Mouse (Mus musculus) midbrain, embryonic 16.5 days (tissue): ENCODE results near the gene Isoc2b. TPM values are rescaled to one million over a fixed set of nuclear protein-coding genes. Genes with fewer than 3 reads are reported as not detected.
A peak's percentile ranks its signal among the peaks of the same experiment; 100 is the strongest.
"Not testable (repeated sequence)": the region's sequence is repeated elsewhere in the genome, so short reads cannot be mapped to it uniquely, and the experiment has no call there.

Source experiments
- ATAC-seq: fragments of 200-750 bp; cut with Nextera tagmentation; 2 replicates; pipeline ENCODE4 v1.8.0; 2017; ENCODE audit warnings: moderate TSS enrichment
- H3K27ac ChIP-seq: fragments of 300-500 bp; sonication (generic); 2 replicates; pipeline ENCODE4 v1.5.1; 2014; ENCODE audit warnings: mild to moderate bottlenecking, low read length, mixed read lengths
- H3K27me3 ChIP-seq: fragments of 300-500 bp; sonication (generic); 2 replicates; pipeline ENCODE4 v1.6.1; 2014; ENCODE audit warnings: low read depth, low read length, mixed read lengths; ENCODE audit not compliant: control insufficient read depth, insufficient read depth
- H3K36me3 ChIP-seq: fragments of 300-500 bp; sonication (generic); 2 replicates; pipeline ENCODE4 v1.6.1; 2014; ENCODE audit warnings: mild to moderate bottlenecking, low read length, moderate library complexity, mixed read lengths; ENCODE audit not compliant: control insufficient read depth, insufficient read depth
- H3K4me1 ChIP-seq: fragments of 300-500 bp; sonication (generic); 2 replicates; pipeline ENCODE4 v1.6.1; 2014; ENCODE audit warnings: mild to moderate bottlenecking, low read length, mixed read lengths; ENCODE audit not compliant: control insufficient read depth, insufficient read depth
- H3K4me2 ChIP-seq: fragments of 300-500 bp; sonication (generic); 2 replicates; pipeline ENCODE4 v1.6.1; 2014; ENCODE audit warnings: mild to moderate bottlenecking, low read length, mixed read lengths
- H3K4me3 ChIP-seq: fragments of 300-500 bp; sonication (generic); 2 replicates; pipeline ENCODE4 v1.5.1; 2014; ENCODE audit warnings: low read depth, mild to moderate bottlenecking, low read length, moderate library complexity, mixed read lengths
- H3K9ac ChIP-seq: fragments of 300-500 bp; sonication (generic); 2 replicates; pipeline ENCODE4 v1.6.1; 2014; ENCODE audit warnings: low read depth, low read length, mixed read lengths
- H3K9me3 ChIP-seq: fragments of 300-500 bp; sonication (generic); replicated peaks from 2 replicates; pipeline ENCODE4 v1.6.1; 2014; ENCODE audit warnings: mild to moderate bottlenecking, low read length, mixed read lengths; ENCODE audit not compliant: control insufficient read depth, poor library complexity, severe bottlenecking
- WGBS: fragments of 180-500 bp; shearing (Covaris S2); extraction: QIAGEN DNeasy Blood & Tissue Kit; methylation state at CpG from one replicate; pipeline ENCODE4 v1.1.7; 2014; 5-methylcytosine and 5-hydroxymethylcytosine counted together
- polyA plus RNA-seq: library from polyadenylated mRNA; unstranded; fragments of >200 nt; fragmentation: Nextera tagmentation; extraction: Ambion mirVana; gene quantifications from 2 replicates; pipeline ENCODE4 v1.2.1, GENCODE M21; 2015

Gene Isoc2b
- polyA plus RNA-seq, 1 experiment from 2014 or later: 5.0 TPM

DNA sequence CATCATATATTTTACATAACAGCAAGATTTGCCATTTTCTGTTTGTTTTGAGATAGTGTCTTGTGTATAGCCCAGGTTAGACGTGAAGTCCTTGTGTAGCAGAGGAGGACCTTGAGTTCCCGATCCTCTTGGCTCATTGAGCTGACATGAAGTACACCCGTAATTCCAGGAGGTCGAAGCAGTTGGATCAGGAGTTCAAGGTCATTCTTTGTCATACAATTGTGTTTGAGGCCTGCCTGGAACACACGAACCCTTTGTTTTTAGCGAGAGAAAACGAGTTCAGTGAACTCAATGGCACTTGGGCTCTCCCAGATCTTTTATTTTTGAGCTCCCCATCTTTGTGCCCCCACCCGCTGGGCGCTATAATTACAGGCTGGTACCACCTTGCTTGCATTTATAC lies 32.3 kb upstream of the Isoc2b start:
- no peaks in the 10 kb centered on the region for H3K36me3 ChIP-seq
- no peak overlapping the region for H3K4me3 ChIP-seq
- H3K27ac ChIP-seq: no peak overlapping the region
- H3K4me2 ChIP-seq: no peak overlapping the region
- no peaks in the 10 kb centered on the region for H3K27me3 ChIP-seq
- no peak for ATAC-seq
- peaks cover 11% of the 10 kb centered on the region for H3K4me1 ChIP-seq
- H3K9me3 ChIP-seq: no peaks in the 10 kb centered on the region
- no peak overlapping the region for H3K9ac ChIP-seq
- WGBS: 79% methylated on average over 9 of the region's 9 CpGs

DNA sequence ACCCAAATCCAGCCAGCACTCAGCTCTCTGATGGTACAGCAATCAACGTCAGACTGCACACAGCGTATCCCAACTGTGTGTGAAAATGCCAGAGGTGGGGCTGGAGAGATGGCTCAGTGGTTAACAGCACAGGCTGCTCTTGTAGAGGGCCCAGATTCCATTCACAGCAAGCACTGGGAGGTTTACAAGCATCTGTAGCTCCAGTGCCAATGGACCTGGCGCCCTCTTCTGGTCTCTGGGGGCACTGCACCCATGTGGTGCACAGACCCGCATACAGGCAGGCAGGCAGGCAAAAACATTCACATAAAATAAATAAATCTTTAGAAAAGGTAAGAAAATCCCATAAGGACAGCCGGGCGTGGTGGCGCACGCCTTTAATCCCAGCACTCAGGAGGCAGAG lies 31.1 kb upstream of the Isoc2b start:
- H3K4me1 ChIP-seq: peaks cover 11% of the 10 kb centered on the region
- peak overlapping the region; percentile 60; the same call in 1 of the 2 replicates for H3K4me2 ChIP-seq
- WGBS: 51% methylated on average over 8 of the region's 8 CpGs
- H3K27me3 ChIP-seq: no peaks in the 10 kb centered on the region
- no peak overlapping the region for H3K9ac ChIP-seq
- ATAC-seq: no peak
- H3K27ac ChIP-seq: no peak overlapping the region
- no peak overlapping the region for H3K4me3 ChIP-seq
- H3K36me3 ChIP-seq: no peaks in the 10 kb centered on the region
- no peaks in the 10 kb centered on the region for H3K9me3 ChIP-seq

DNA sequence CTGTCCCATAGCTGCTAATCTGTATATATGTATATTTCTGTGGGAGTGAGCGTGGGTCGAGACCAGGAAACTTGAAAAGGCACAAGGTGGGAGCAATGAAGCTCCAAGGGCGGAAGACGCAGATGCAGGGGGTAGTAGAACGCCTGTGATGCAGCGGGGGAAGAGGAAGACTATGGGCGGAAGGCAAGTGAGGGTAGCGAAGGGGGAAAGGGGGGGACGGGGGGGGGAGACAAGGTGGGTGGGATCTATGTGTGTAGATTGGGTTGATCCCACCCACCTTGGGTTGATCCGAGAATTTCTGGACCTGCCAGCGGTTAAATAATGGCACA lies 30.4 kb upstream of the Isoc2b start:
- Histone ChIP-seq H3K4me2 (peak overlapping the region; percentile 60), H3K36me3 (no peaks in the 10 kb centered on the region), H3K4me3 (peak overlapping the region; percentile 12), H3K9ac (no peak overlapping the region), H3K4me1 (peaks cover 11% of the 10 kb centered on the region), H3K9me3 (no peaks in the 10 kb centered on the region), H3K27me3 (no peaks in the 10 kb centered on the region), H3K27ac (no peak overlapping the region)
- 17% methylated on average over 11 of the region's 11 CpGs for WGBS
- ATAC-seq: peak; percentile 14

DNA sequence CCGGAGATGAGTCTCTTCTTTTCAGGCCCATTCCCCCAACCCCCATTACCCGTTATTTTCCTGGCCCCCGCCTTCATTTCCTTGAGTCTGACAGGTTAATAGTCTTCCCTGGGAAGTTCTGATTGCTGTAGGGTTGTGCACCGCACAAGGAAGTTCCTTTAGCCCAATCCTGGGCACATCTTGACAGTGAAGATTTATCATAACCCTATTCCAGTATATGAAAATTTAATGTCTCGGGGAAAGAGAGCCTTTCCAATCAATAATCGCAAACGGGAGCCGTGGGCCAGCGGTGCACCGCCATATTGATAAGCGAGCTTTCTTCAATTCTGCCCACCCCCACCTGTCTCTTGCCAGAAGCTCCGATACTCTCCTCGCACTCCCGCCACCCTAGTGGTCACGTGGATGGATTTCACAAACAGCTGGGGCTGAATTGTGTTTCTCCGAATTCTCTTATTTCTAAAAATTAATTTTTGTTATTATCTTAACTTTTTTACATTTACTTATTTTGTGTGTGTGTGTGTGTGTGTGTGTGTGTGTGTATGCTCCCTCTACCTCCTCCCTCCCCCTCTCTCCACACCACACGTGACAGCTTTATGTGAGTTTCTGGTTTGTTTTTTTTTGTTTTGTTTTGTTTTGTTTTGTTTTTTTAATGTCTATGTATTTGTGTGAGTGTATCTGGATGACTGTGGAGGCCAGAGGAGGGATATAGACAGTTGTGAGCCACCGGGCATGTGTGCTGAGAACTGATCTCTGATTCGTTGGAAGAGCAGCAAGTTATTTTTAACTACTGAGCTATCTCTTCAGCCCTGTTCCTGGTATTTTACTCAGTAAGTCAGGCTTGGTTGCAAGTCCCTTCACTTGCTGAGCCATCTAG lies 29.8 kb upstream of the Isoc2b start:
- peak; percentile 74 for ATAC-seq
- peak overlapping the region; percentile 14; the same call in 1 of the 2 replicates for H3K27ac ChIP-seq
- H3K4me3 ChIP-seq: peak overlapping the region; percentile 34
- H3K27me3 ChIP-seq: no peaks in the 10 kb centered on the region
- 6% methylated on average over 19 of the region's 19 CpGs for WGBS
- H3K4me2 ChIP-seq: peak overlapping the region; percentile 60
- H3K4me1 ChIP-seq: peaks cover 11% of the 10 kb centered on the region
- H3K9me3 ChIP-seq: no peaks in the 10 kb centered on the region
- H3K36me3 ChIP-seq: no peaks in the 10 kb centered on the region
- H3K9ac ChIP-seq: peak overlapping the region; percentile 62

DNA sequence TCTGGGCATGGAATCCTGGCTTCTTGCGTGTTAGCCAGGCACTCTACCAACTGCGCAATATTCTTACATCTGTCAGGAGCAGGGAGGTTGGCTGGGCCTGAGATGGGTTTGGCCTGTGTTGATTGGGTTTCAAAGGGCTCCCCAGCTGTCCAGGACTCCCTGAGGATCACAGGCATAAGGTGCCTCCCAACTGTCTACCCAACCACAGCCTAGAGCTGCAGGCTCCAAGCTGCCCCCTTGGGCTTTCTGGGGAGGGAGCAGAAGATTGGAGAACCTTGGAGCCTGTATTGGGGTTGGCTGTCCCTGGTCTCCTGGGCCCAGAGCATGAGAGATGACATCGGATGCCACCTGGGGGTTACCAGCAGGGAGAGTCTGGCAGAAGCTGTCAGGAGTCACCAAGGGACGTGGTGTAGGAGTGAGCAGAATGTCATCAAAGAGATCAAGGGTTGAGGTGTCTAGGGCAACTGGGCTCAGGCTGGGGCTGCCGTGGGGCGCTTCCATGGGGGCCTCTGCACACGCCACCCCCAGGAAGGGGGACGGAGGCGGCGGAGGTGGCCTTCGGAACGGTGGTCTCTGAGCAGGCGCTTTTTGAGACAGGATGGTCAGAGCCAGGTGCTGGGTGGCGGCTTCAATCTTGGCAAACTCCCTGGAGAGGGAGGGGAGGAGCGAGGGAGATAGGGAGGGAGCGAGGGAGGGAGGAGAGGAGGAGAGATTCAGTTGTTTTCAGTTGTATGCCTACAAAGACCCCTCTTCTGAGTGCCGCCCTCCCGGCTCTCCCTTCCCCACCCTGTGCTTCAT lies 29.0 kb upstream of the Isoc2b start:
- H3K27ac ChIP-seq: peak overlapping the region; percentile 14; the same call in 1 of the 2 replicates
- H3K9ac ChIP-seq: peak overlapping the region; percentile 62
- H3K4me3 ChIP-seq: peak overlapping the region; percentile 34
- peak overlapping the region; percentile 60 for H3K4me2 ChIP-seq
- no peaks in the 10 kb centered on the region for H3K27me3 ChIP-seq
- WGBS: 16% methylated on average over 17 of the region's 18 CpGs
- no peaks in the 10 kb centered on the region for H3K9me3 ChIP-seq
- H3K36me3 ChIP-seq: no peaks in the 10 kb centered on the region
- peaks cover 11% of the 10 kb centered on the region for H3K4me1 ChIP-seq
- ATAC-seq: peak; percentile 59

DNA sequence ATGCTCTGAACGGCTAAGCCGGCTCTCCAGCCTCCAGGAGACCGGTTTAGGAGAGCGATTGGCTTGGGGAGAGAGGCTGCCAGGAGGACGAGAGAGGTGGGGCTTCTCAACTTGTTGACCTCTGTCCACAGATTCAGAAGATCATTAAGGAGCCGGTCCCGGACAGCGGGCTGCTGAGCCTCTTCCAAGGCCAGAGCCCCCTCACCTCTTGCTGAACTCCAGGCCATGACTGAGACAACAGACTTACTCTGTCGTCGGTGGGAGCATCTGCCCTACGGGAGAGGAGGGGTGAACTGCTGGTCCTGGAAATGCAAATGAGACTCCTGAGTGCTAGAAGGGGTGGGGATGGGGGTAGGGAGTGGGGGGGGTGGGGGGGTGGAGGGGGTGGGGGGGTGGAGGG lies 25.1 kb upstream of the Isoc2b start:
- H3K4me3 ChIP-seq: no peak overlapping the region
- H3K27ac ChIP-seq: no peak overlapping the region
- H3K27me3 ChIP-seq: no peaks in the 10 kb centered on the region
- peaks cover 8% of the 10 kb centered on the region for H3K4me1 ChIP-seq
- H3K36me3 ChIP-seq: no peaks in the 10 kb centered on the region
- no peak overlapping the region for H3K4me2 ChIP-seq
- no peaks in the 10 kb centered on the region for H3K9me3 ChIP-seq
- H3K9ac ChIP-seq: no peak overlapping the region
- ATAC-seq: no peak
- WGBS: 72% methylated on average over 10 of the region's 11 CpGs

DNA sequence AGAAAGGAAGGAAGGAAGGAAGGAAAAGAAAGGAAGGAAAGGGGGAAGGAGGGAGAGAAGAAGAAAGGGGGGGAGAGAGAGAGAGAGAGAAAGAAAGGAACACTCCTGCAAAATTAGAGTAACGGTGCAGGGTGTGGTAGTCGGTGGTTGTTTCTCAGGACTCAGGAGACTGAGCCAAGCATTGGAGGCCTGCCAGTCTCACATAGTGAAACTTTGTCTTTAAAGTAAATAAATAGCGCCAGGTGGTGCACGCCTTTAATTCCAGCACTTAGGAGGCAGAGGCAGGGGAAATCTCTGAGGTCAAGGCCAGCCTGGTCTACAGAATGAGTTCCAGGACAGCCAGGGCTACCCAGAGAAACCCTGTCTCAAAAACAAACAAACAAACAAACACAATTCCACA lies 16.6 kb upstream of the Isoc2b start:
- H3K36me3 ChIP-seq: no peaks in the 10 kb centered on the region
- ATAC-seq: no peak
- H3K27ac ChIP-seq: no peak overlapping the region
- H3K27me3 ChIP-seq: no peaks in the 10 kb centered on the region
- no peaks in the 10 kb centered on the region for H3K9me3 ChIP-seq
- no peak overlapping the region for H3K4me3 ChIP-seq
- no peak overlapping the region for H3K9ac ChIP-seq
- H3K4me2 ChIP-seq: no peak overlapping the region
- 74% methylated on average over 4 of the region's 4 CpGs for WGBS
- H3K4me1 ChIP-seq: no peaks in the 10 kb centered on the region

DNA sequence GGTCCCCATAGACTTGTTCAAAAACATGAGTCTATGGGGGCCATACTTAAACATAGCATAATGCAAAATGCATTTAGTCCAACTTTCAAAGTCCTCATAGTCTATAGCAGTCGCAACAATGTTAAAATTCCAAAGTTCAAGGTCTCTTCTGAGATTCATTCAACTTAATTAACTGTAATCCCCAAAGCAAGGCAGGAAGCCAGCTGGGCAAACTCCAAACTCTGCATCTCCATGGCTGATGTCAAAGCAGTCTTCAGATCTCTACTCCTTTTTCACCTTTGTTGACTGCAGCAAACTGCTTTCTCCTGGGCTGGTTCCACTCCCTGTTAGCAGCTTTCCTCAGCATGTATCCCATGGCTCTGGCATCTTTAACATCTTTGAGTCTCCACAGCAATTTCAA lies 9.0 kb upstream of the Isoc2b start:
- not testable (repeated sequence) for H3K27ac ChIP-seq, H3K9me3 ChIP-seq, H3K4me1 ChIP-seq, H3K36me3 ChIP-seq, H3K9ac ChIP-seq, H3K27me3 ChIP-seq, H3K4me2 ChIP-seq, H3K4me3 ChIP-seq, ATAC-seq
- 80% methylated on average over 1 of the region's 1 CpGs for WGBS

DNA sequence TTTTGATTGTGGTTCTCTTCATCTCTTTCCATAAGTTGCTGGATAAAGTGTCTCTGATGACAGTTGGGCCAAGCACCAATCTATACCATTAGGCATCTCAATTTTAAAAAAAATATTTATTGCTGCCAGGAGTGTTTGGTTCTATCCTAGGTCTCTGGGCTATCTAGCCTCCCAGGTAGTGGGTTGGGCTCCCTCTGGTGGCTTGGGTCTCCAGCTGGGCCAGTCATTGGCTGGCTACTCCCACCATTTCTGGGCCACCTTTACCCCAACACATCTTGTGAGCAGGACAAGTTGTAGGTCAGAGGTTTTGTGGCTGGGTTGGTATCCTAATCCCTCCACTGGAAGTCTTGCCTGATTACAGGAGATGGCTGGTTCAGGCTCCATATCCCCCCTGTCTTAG lies 8.1 kb upstream of the Isoc2b start:
- no peaks in the 10 kb centered on the region for H3K36me3 ChIP-seq
- no peak overlapping the region for H3K9ac ChIP-seq
- no peak overlapping the region for H3K27ac ChIP-seq
- no peaks in the 10 kb centered on the region for H3K9me3 ChIP-seq
- H3K4me1 ChIP-seq: peaks cover 9% of the 10 kb centered on the region; the same call in 1 of the 2 replicates
- no peak for ATAC-seq
- H3K4me2 ChIP-seq: no peak overlapping the region; the same call in 1 of the 2 replicates
- no peak overlapping the region for H3K4me3 ChIP-seq
- no peaks in the 10 kb centered on the region for H3K27me3 ChIP-seq
